Mouse (Mus musculus) hindbrain, postnatal 0 days (tissue): ENCODE results near the gene Cdc42ep2. TPM values are rescaled to one million over a fixed set of nuclear protein-coding genes. Genes with fewer than 3 reads are reported as not detected.

Source experiments
- ATAC-seq: fragments of 200-750 bp; cut with Nextera tagmentation; 2 replicates; pipeline ENCODE4 v1.8.0; 2017; ENCODE audit warnings: mild to moderate bottlenecking, moderate TSS enrichment, moderate library complexity
- DNase-seq: peaks from one replicate; pipeline ENCODE4 v3.0.0-alpha.2; 2015; ENCODE audit warnings: low spot score
- H3K27ac ChIP-seq: fragments of 300-500 bp; sonication (generic); 2 replicates; pipeline ENCODE4 v1.5.1; 2014; ENCODE audit warnings: mild to moderate bottlenecking
- H3K27me3 ChIP-seq: fragments of 300-500 bp; sonication (generic); 2 replicates; pipeline ENCODE4 v1.6.1; 2014; ENCODE audit warnings: low read length, mixed read lengths; ENCODE audit not compliant: insufficient read depth
- H3K36me3 ChIP-seq: fragments of 300-500 bp; sonication (generic); 2 replicates; pipeline ENCODE4 v1.6.1; 2014; ENCODE audit warnings: low read length, mixed read lengths; ENCODE audit not compliant: insufficient read depth
- H3K4me1 ChIP-seq: fragments of 300-500 bp; sonication (generic); 2 replicates; pipeline ENCODE4 v1.6.1; 2014; ENCODE audit warnings: antibody characterized with exemption, low read length, mixed read lengths; ENCODE audit not compliant: insufficient read depth
- H3K4me2 ChIP-seq: fragments of 300-500 bp; sonication (generic); 2 replicates; pipeline ENCODE4 v1.6.1; 2014; ENCODE audit warnings: low read depth, mild to moderate bottlenecking, low read length, moderate library complexity, mixed read lengths
- H3K4me3 ChIP-seq: fragments of 300-500 bp; sonication (generic); 2 replicates; pipeline ENCODE4 v1.5.1; 2014; ENCODE audit warnings: low read length
- H3K9ac ChIP-seq: fragments of 300-500 bp; sonication (generic); replicated peaks from 2 replicates; pipeline ENCODE4 v1.6.1; 2014; ENCODE audit warnings: mild to moderate bottlenecking, low read length, moderate library complexity, mixed read lengths
- H3K9me3 ChIP-seq: fragments of 300-500 bp; sonication (generic); 2 replicates; pipeline ENCODE4 v1.6.1; 2016; ENCODE audit warnings: low read length, mixed read lengths
- CTCF ChIP-seq: IDR thresholded peaks from 2 replicates; pipeline ENCODE4 v1.5.1; 2016; ENCODE audit warnings: antibody characterized with exemption, control low read depth, low read depth
- WGBS: fragments of 180-500 bp; shearing (Covaris S2); extraction: QIAGEN DNeasy Blood & Tissue Kit; methylation state at CpG from one replicate; pipeline ENCODE4 v1.1.7; 2014; 5-methylcytosine and 5-hydroxymethylcytosine counted together
- polyA plus RNA-seq: library from polyadenylated mRNA; unstranded; fragments of >200 nt; fragmentation: Nextera tagmentation; extraction: Ambion mirVana; gene quantifications from 2 replicates; pipeline ENCODE4 v1.2.1, GENCODE M21; 2015
- total RNA-seq: library from RNA; depleted of rRNA; stranded (reverse); fragments of >200 nt; gene quantifications from 2 replicates; pipeline ENCODE4 v1.2.3, GENCODE M21; 2014; rRNA removed

The Cdc42ep2 gene
- total and polyA plus RNA-seq, 2 experiments from 2014 or later: 18.0 to 28.0 TPM

DNA sequence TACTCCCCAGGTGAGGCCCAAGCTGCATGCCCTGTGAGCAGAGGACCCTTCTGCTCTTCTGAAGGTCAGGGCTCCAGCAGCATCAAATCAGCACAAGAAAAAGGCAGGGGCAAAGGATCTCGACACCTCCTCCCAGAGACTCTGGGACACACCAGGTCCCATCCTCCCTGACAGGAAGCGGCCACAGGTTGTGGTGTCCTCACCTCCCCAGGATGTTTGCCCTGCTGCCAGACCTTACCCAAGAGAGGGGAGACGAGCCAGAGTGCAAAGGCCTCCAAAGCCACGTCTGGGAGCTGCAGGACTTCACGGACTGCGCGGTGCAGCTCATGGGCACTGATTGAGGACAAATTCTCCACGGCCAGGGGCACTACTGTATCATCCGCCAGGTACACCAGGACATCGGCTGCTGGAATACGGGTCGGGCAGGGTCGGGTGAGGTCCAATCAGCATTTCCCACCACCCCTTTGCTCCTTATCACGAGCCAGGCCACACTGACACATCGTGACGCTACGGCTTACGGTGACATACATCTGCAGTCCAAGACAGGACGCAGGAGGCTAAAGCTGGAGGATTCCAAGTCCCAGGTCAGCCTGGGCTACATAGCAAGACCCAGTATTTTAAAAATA is 51.6 kb downstream of the Cdc42ep2 start:
- Histone ChIP-seq H3K4me2 (no peak overlapping the region), H3K36me3 (peaks cover 8% of the 10 kb centered on the region; the same call in 1 of the 2 replicates), H3K4me3 (no peak overlapping the region), H3K9ac (no peak overlapping the region), H3K4me1 (peaks cover 14% of the 10 kb centered on the region), H3K9me3 (no peaks in the 10 kb centered on the region), H3K27me3 (no peaks in the 10 kb centered on the region), H3K27ac (no peak overlapping the region)
- ATAC-seq: no peak
- TF ChIP-seq CTCF: no peak
- WGBS: 88% methylated on average over 19 of the region's 19 CpGs
- no peak for DNase-seq

DNA sequence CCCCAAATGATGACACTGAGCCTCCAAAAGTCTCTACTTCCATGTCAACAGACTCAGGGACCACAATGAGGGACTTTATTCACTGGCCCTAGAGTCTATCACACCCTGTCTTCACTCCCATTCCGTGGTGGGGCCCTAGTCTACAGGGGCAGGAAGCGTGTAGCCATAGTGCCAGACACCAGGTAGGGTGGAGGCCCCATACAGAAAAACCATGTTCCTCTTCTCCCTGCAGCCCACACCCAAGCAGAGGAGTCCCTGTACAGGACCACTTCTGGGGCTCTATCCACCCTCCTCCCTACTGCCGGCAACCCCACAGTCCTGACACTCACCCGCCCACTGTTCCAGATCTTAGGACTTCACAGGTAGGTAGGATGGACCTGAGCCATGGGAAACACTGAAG is 52.1 kb downstream of the Cdc42ep2 start:
- 91% methylated on average over 4 of the region's 4 CpGs for WGBS

DNA sequence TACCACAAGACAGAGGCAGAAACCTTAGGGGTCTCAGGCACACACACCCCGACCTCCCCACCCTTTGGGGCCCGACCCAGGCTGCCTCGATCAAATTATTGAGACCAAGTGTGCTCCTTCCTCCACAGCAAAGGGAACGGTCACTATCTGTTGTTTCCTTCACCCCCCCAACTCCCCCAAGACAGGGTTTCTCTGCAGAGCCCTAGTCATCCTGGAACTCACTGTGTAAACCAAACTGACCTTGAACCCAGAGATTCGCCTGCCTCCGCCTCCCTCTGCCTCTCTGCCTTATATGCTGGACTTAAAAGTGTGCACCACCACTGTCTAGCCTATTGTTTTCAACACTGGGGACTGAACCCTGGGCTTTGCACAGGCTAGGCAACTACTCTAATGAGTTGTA is 52.9 kb downstream of the Cdc42ep2 start:
- Histone ChIP-seq H3K36me3 (peaks cover 8% of the 10 kb centered on the region; the same call in 1 of the 2 replicates), H3K27me3 (no peaks in the 10 kb centered on the region), H3K4me1 (peaks cover 14% of the 10 kb centered on the region), H3K4me2 (no peak overlapping the region), H3K9ac (no peak overlapping the region), H3K9me3 (no peaks in the 10 kb centered on the region), H3K4me3 (no peak overlapping the region), H3K27ac (no peak overlapping the region)
- no peak for TF ChIP-seq CTCF
- DNase-seq (no peak), ATAC-seq (no peak)
- WGBS: 48% methylated on average over 6 of the region's 6 CpGs

More for the DNA sequence above, 52.1 kb downstream of the Cdc42ep2 start:
- H3K9ac ChIP-seq: no peak overlapping the region
- H3K4me1 ChIP-seq: peaks cover 14% of the 10 kb centered on the region
- H3K27ac ChIP-seq: no peak overlapping the region
- no peak for TF ChIP-seq CTCF
- no peak overlapping the region for H3K4me3 ChIP-seq
- no peaks in the 10 kb centered on the region for H3K27me3 ChIP-seq
- no peaks in the 10 kb centered on the region for H3K9me3 ChIP-seq
- no peak overlapping the region for H3K4me2 ChIP-seq
- H3K36me3 ChIP-seq: peaks cover 8% of the 10 kb centered on the region; the same call in 1 of the 2 replicates
- DNase-seq: no peak
- ATAC-seq: no peak

DNA sequence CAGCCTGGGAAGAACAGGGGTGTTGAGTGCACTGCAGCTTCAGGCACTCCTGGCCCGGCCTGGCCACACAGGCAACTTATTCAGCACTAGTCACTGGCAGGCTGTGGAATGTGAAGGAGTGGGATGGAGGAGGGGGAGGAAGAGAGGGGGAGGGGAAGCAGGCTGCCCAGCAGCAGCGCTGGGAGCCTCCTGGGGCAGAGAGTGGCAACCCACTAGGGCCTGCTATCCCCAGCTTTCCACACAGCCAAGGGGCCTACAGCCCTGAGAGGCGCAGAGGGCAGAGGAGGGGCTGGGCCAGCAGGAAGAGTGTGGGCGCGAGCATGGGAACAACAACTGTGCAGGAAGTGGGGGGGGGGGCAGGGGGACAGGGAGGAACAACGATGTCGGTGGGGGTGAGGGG is 53.3 kb downstream of the Cdc42ep2 start:
- Histone ChIP-seq H3K36me3 (peaks cover 8% of the 10 kb centered on the region; the same call in 1 of the 2 replicates), H3K27ac (no peak overlapping the region; the same call in 1 of the 2 replicates), H3K4me2 (no peak overlapping the region), H3K4me1 (peaks cover 14% of the 10 kb centered on the region), H3K9ac (no peak overlapping the region), H3K27me3 (no peaks in the 10 kb centered on the region), H3K9me3 (no peaks in the 10 kb centered on the region), H3K4me3 (no peak overlapping the region)
- 6% methylated on average over 5 of the region's 7 CpGs for WGBS
- DNase-seq: peak; percentile 22
- TF ChIP-seq CTCF: no peak
- peak; percentile 19; the same call in 1 of the 2 replicates for ATAC-seq

DNA sequence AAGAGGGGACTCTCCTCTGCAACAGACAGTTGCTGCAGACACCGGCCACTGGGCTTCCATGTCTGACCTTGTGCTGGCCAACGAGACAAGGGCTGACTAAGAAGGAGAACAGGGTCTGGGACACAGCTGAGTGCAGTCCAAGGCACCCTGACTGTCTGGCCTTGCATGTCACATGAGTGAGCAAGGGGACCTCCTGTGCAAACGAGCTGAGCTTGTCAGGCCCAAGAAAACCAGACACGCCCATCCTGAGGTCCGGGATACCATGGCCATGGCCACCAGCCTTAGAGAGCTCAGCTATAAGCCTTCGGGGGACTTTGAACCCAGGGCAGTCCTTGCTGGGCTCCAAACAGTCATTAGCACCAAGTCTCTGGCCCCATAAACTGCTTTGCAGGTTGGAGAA is 56.5 kb downstream of the Cdc42ep2 start:
- Histone ChIP-seq H3K36me3 (peaks cover 16% of the 10 kb centered on the region; the same call in 1 of the 2 replicates), H3K9me3 (no peaks in the 10 kb centered on the region), H3K9ac (no peak overlapping the region), H3K4me2 (no peak overlapping the region), H3K4me3 (no peak overlapping the region), H3K27ac (no peak overlapping the region), H3K27me3 (no peaks in the 10 kb centered on the region), H3K4me1 (no peaks in the 10 kb centered on the region)
- ATAC-seq (no peak), DNase-seq (no peak)
- TF ChIP-seq CTCF: no peak
- WGBS: 91% methylated on average over 6 of the region's 6 CpGs

Other genes starting within 250 kb of the Cdc42ep2 start
- gene Map3k11, start 236.1 kb downstream of the Cdc42ep2 start, total RNA-seq: 20.6 and 20.7 TPM in 2 replicates
- 10.0 and 10.7 TPM in 2 replicates for gene Map3k11, start 236.1 kb downstream of the Cdc42ep2 start, polyA plus RNA-seq
- 75.1 and 97.0 TPM in 2 replicates for gene Pcnx3, start 235.9 kb downstream of the Cdc42ep2 start, total RNA-seq
- gene Pcnx3, start 235.9 kb downstream of the Cdc42ep2 start, polyA plus RNA-seq: 16.8 and 17.2 TPM in 2 replicates
- gene Kcnk7, start 220.4 kb downstream of the Cdc42ep2 start, total RNA-seq: not detected in 2 replicates
- 0.19 and 0.61 TPM in 2 replicates for gene Kcnk7, start 220.4 kb downstream of the Cdc42ep2 start, polyA plus RNA-seq
- gene Ehbp1l1, start 198.5 kb downstream of the Cdc42ep2 start, total RNA-seq: 16.6 and 19.7 TPM in 2 replicates
- gene Ehbp1l1, start 198.5 kb downstream of the Cdc42ep2 start, polyA plus RNA-seq: 40.0 and 43.0 TPM in 2 replicates
- 177 and 188 TPM in 2 replicates for gene Fam89b, start 195.2 kb downstream of the Cdc42ep2 start, total RNA-seq
- gene Fam89b, start 195.2 kb downstream of the Cdc42ep2 start, polyA plus RNA-seq: 131 and 140 TPM in 2 replicates
- 43.0 and 50.2 TPM in 2 replicates for gene Ltbp3, start 183.9 kb downstream of the Cdc42ep2 start, total RNA-seq
- 14.0 and 14.4 TPM in 2 replicates for gene Ltbp3, start 183.9 kb downstream of the Cdc42ep2 start, polyA plus RNA-seq
- gene Scyl1, start 153.4 kb downstream of the Cdc42ep2 start, total RNA-seq: 84.1 and 96.6 TPM in 2 replicates
- gene Scyl1, start 153.4 kb downstream of the Cdc42ep2 start, polyA plus RNA-seq: 73.3 and 76.2 TPM in 2 replicates
- gene Frmd8, start 49.5 kb downstream of the Cdc42ep2 start, total RNA-seq: 19.8 and 43.2 TPM in 2 replicates
- 12.5 and 13.7 TPM in 2 replicates for gene Frmd8, start 49.5 kb downstream of the Cdc42ep2 start, polyA plus RNA-seq
- gene Slc25a45, start 47.0 kb downstream of the Cdc42ep2 start, total RNA-seq: 2.1 and 6.0 TPM in 2 replicates
- 1.8 and 2.8 TPM in 2 replicates for gene Slc25a45, start 47.0 kb downstream of the Cdc42ep2 start, polyA plus RNA-seq
- gene Tigd3, start 30.7 kb downstream of the Cdc42ep2 start, total RNA-seq: 7.5 and 10.1 TPM in 2 replicates
- 7.1 and 7.5 TPM in 2 replicates for gene Tigd3, start 30.7 kb downstream of the Cdc42ep2 start, polyA plus RNA-seq
- 61.7 and 77.4 TPM in 2 replicates for gene Dpf2, start 11.8 kb downstream of the Cdc42ep2 start, total RNA-seq
- 69.5 and 70.2 TPM in 2 replicates for gene Dpf2, start 11.8 kb downstream of the Cdc42ep2 start, polyA plus RNA-seq
- 23.4 and 28.9 TPM in 2 replicates for gene Pola2, start 39.4 kb upstream of the Cdc42ep2 start, total RNA-seq
- 19.5 and 21.5 TPM in 2 replicates for gene Pola2, start 39.4 kb upstream of the Cdc42ep2 start, polyA plus RNA-seq
- not detected in 2 replicates for gene Slc22a20, start 61.3 kb upstream of the Cdc42ep2 start, total RNA-seq
- gene Slc22a20, start 61.3 kb upstream of the Cdc42ep2 start, polyA plus RNA-seq: not detected in 2 replicates
- gene Capn1, start 91.1 kb upstream of the Cdc42ep2 start, total RNA-seq: 13.6 and 15.7 TPM in 2 replicates
- gene Capn1, start 91.1 kb upstream of the Cdc42ep2 start, polyA plus RNA-seq: 4.6 and 4.8 TPM in 2 replicates
- 27.6 and 34.1 TPM in 2 replicates for gene Syvn1, start 121.8 kb upstream of the Cdc42ep2 start, total RNA-seq
- 26.8 and 29.8 TPM in 2 replicates for gene Syvn1, start 121.8 kb upstream of the Cdc42ep2 start, polyA plus RNA-seq
- gene Mrpl49, start 133.0 kb upstream of the Cdc42ep2 start, total RNA-seq: 34.4 and 36.2 TPM in 2 replicates
- 52.4 and 54.9 TPM in 2 replicates for gene Mrpl49, start 133.0 kb upstream of the Cdc42ep2 start, polyA plus RNA-seq
- 558 and 787 TPM in 2 replicates for gene Fau, start 133.0 kb upstream of the Cdc42ep2 start, total RNA-seq
- 668 TPM in 2 replicates for gene Fau, start 133.0 kb upstream of the Cdc42ep2 start, polyA plus RNA-seq
- gene Znhit2, start 136.4 kb upstream of the Cdc42ep2 start, total RNA-seq: 76.0 and 97.3 TPM in 2 replicates
- 43.2 and 46.3 TPM in 2 replicates for gene Znhit2, start 136.4 kb upstream of the Cdc42ep2 start, polyA plus RNA-seq
- 122 and 123 TPM in 2 replicates for gene Tm7sf2, start 143.6 kb upstream of the Cdc42ep2 start, total RNA-seq
- 57.7 and 64.2 TPM in 2 replicates for gene Tm7sf2, start 143.6 kb upstream of the Cdc42ep2 start, polyA plus RNA-seq
- 100.0 and 102 TPM in 2 replicates for gene Vps51, start 152.4 kb upstream of the Cdc42ep2 start, total RNA-seq
- 91.2 and 92.2 TPM in 2 replicates for gene Vps51, start 152.4 kb upstream of the Cdc42ep2 start, polyA plus RNA-seq
- not detected in 2 replicates for gene Tmem262, start 155.2 kb upstream of the Cdc42ep2 start, total RNA-seq
- not detected in 2 replicates for gene Tmem262, start 155.2 kb upstream of the Cdc42ep2 start, polyA plus RNA-seq
- gene Gm28374, start 157.4 kb upstream of the Cdc42ep2 start, total RNA-seq: 0.37 and 0.86 TPM in 2 replicates
- 0.24 and 1.1 TPM in 2 replicates for gene Gm28374, start 157.4 kb upstream of the Cdc42ep2 start, polyA plus RNA-seq
- gene Zfpl1, start 160.1 kb upstream of the Cdc42ep2 start, total RNA-seq: 76.9 and 88.2 TPM in 2 replicates
- 83.9 and 88.2 TPM in 2 replicates for gene Zfpl1, start 160.1 kb upstream of the Cdc42ep2 start, polyA plus RNA-seq
- 6.3 and 7.4 TPM in 2 replicates for gene Cdca5, start 160.2 kb upstream of the Cdc42ep2 start, total RNA-seq
- 6.1 and 7.4 TPM in 2 replicates for gene Cdca5, start 160.2 kb upstream of the Cdc42ep2 start, polyA plus RNA-seq
- gene AC131692.1, start 169.6 kb upstream of the Cdc42ep2 start, total RNA-seq: not detected in 2 replicates
- not detected in 2 replicates for gene AC131692.1, start 169.6 kb upstream of the Cdc42ep2 start, polyA plus RNA-seq
- gene Naaladl1, start 181.0 kb upstream of the Cdc42ep2 start, total RNA-seq: 0.40 and 0.89 TPM in 2 replicates
- gene Naaladl1, start 181.0 kb upstream of the Cdc42ep2 start, polyA plus RNA-seq: 0.36 and 0.43 TPM in 2 replicates
- gene Sac3d1, start 193.8 kb upstream of the Cdc42ep2 start, total RNA-seq: 91.0 and 91.5 TPM in 2 replicates
- 50.5 and 51.9 TPM in 2 replicates for gene Sac3d1, start 193.8 kb upstream of the Cdc42ep2 start, polyA plus RNA-seq
- gene Snx15, start 203.5 kb upstream of the Cdc42ep2 start, total RNA-seq: 71.4 and 84.4 TPM in 2 replicates
- gene Snx15, start 203.5 kb upstream of the Cdc42ep2 start, polyA plus RNA-seq: 60.9 and 62.7 TPM in 2 replicates
- not detected in 2 replicates for gene Batf2, start 216.2 kb upstream of the Cdc42ep2 start, total RNA-seq
- 0.21 and 0.23 TPM in 2 replicates for gene Batf2, start 216.2 kb upstream of the Cdc42ep2 start, polyA plus RNA-seq
- gene Arl2, start 216.7 kb upstream of the Cdc42ep2 start, total RNA-seq: 112 and 123 TPM in 2 replicates
- gene Arl2, start 216.7 kb upstream of the Cdc42ep2 start, polyA plus RNA-seq: 151 and 155 TPM in 2 replicates